Mouse (Mus musculus): ENCODE data around the gene Kcnma1.

DNA sequence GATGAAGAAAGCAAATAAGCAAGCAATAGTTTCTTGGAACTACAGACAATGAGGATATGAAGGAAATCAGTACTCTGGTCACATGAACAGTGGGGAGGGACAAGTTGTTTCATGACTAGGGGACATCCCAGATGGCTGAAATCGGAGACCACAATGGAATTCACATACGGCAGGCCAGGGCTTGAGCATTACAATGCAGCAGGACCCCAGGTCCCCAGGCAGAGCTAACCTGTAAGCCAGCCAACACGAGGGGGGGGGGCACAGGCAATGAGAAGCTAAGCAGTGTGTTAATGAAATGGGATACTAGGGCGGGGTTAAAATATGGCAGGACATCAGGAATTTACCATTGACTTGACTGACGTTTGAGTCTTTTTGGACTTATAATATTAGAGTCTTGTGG, 324.6 kb downstream of the Kcnma1 start:
- TF ChIP-seq POLR2A (IDR thresholded peaks at IDR 0.05; ENCODE audit: extremely low read depth, insufficient read depth, low read length) (no peak), CTCF (IDR thresholded peaks at IDR 0.05; ENCODE audit: low read depth, low read length) (no peak)

All from liver, adult 2 months (tissue).